Mouse (Mus musculus): Measurements from ENCODE around the gene Tspan2. TPM values are rescaled to one million over a fixed set of nuclear protein-coding genes. Genes with fewer than 3 reads are reported as not detected.
A peak's percentile ranks its signal among the peaks of the same experiment; 100 is the strongest.

The Tspan2 gene
- polyA plus RNA-seq (2014; fragmentation: Nextera tagmentation; extraction: Ambion mirVana) = 31.3 and 34.8 TPM in 2 replicates

DNA sequence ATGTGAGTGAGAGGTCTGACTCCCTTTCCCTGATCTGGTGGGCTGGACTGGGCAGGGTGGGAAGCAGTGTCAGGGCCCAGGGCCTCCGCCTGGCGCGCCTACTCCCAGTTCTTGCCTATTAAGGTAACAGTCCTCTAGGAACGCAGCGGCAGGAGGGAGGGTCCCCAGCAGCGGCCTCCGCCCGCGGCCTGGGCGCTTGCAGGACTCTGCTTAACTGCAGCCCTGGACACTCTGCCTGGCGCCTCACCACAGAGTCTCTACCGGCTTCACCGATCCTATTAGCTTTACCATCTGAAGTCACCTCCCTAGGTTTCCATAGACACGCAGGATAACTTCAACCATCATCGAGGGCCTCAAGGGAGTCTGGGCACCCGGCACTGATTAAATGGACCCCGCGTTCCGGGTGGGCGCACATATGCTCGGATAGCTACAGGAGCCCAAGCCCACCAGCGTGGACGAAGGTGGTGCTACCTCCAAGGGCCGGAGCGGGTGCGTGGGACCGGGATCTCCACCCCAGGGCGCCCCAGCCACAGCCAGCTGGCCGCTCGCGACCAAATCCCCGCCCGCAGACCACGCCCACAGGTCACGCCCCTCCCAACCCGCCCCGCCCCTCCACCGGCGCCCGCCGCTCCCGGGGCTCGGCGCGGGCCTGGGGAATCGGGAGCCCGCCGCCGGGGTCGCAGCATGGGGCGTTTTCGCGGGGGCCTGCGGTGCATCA, at the start of gene Tspan2:
Gene Tspan2 (plus strand): TSS at position 217 of the 718 bp plus-strand sequence.
- Histone ChIP-seq H3K9ac (ENCODE audit: low read length) (peak within 1 kb of the TSS; percentile 89), H3K9me3 (ENCODE audit: control insufficient read depth, low read length) (no peaks in the 10 kb centered on the region), H3K4me1 (ENCODE audit: control insufficient read depth in 2 of 2, insufficient read depth in 2 of 2, low read length in 2 of 2) (peaks cover 13 to 41% of the 10 kb centered on the region in 2 experiments), H3K27ac (replicated peaks in 1 of 2; ENCODE audit: control insufficient read depth in 1 of 2, insufficient read depth in 1 of 2, low read depth in 2 of 2, low read length in 2 of 2) (peak within 1 kb of the TSS; percentile 96 to 97), H3K4me2 (ENCODE audit: low read length) (peak within 1 kb of the TSS; percentile 91), H3K4me3 (ENCODE audit: control insufficient read depth in 1 of 2, insufficient read depth in 1 of 2, low read depth in 1 of 2, low read length in 2 of 2) (peak within 1 kb of the TSS; percentile 90), H3K36me3 (ENCODE audit: control insufficient read depth, insufficient read depth, low read length) (no peaks in the 10 kb centered on the region), H3K27me3 (ENCODE audit: control insufficient read depth, insufficient read depth, low read length) (no peaks in the 10 kb centered on the region)
- WGBS = under 1% methylated on average over 53 of the region's 54 CpGs
- peak; percentile 86 for ATAC-seq (ENCODE audit: insufficient number of reproducible peaks, insufficient read depth, low FRiP score, low read depth)

- Histone ChIP-seq H3K4me2 (ENCODE audit: low read length) (no peak overlapping the region), H3K27ac (replicated peaks in 1 of 2; ENCODE audit: control insufficient read depth in 1 of 2, insufficient read depth in 1 of 2, low read depth in 2 of 2, low read length in 2 of 2) (no peak overlapping the region), H3K27me3 (ENCODE audit: control insufficient read depth, insufficient read depth, low read length) (no peaks in the 10 kb centered on the region), H3K36me3 (ENCODE audit: control insufficient read depth, insufficient read depth, low read length) (no peaks in the 10 kb centered on the region), H3K9ac (ENCODE audit: low read length) (no peak overlapping the region), H3K9me3 (ENCODE audit: control insufficient read depth, low read length) (no peaks in the 10 kb centered on the region), H3K4me3 (ENCODE audit: control insufficient read depth in 1 of 2, insufficient read depth in 1 of 2, low read depth in 1 of 2, low read length in 2 of 2) (no peak overlapping the region), H3K4me1 (ENCODE audit: control insufficient read depth in 2 of 2, insufficient read depth in 2 of 2, low read length in 2 of 2) (no peaks in the 10 kb centered on the region)
- 88% methylated on average over 5 of the region's 5 CpGs for WGBS
- ATAC-seq (ENCODE audit: insufficient number of reproducible peaks, insufficient read depth, low FRiP score, low read depth) = no peak
Observed at GRCm38 (mm10) chr3:102686861-102687260, 47.5 kb upstream of the Tspan2 start.

DNA sequence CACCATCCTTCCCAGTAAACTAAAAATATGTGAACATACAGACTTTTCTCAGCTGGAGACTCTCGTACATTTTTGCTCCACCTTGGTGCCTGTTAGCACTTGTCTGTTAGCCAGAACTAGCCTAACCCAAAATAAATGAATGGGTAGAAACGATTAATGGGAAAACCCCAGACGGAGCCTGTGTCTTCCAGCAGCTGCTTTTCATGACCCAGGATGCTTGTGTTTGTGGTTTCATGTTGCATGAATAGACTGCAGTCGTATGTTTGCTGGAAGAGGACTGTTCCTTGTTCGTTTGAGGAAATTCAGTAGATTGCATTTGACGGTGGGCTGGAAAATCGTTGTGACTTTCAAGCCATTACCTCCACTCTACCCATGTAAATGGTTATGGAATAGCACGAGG, 46.5 kb upstream of the Tspan2 start:
- Histone ChIP-seq H3K4me2 (ENCODE audit: low read length) (no peak overlapping the region), H3K36me3 (ENCODE audit: control insufficient read depth, insufficient read depth, low read length) (no peaks in the 10 kb centered on the region), H3K4me3 (ENCODE audit: control insufficient read depth in 1 of 2, insufficient read depth in 1 of 2, low read depth in 1 of 2, low read length in 2 of 2) (no peak overlapping the region), H3K9me3 (ENCODE audit: control insufficient read depth, low read length) (no peaks in the 10 kb centered on the region), H3K9ac (ENCODE audit: low read length) (no peak overlapping the region), H3K27ac (replicated peaks in 1 of 2; ENCODE audit: control insufficient read depth in 1 of 2, insufficient read depth in 1 of 2, low read depth in 2 of 2, low read length in 2 of 2) (no peak overlapping the region), H3K27me3 (ENCODE audit: control insufficient read depth, insufficient read depth, low read length) (no peaks in the 10 kb centered on the region), H3K4me1 (ENCODE audit: control insufficient read depth in 2 of 2, insufficient read depth in 2 of 2, low read length in 2 of 2) (no peaks in the 10 kb centered on the region)
- WGBS = 77% methylated on average over 8 of the region's 8 CpGs
- ATAC-seq (ENCODE audit: insufficient number of reproducible peaks, insufficient read depth, low FRiP score, low read depth) = no peak

DNA sequence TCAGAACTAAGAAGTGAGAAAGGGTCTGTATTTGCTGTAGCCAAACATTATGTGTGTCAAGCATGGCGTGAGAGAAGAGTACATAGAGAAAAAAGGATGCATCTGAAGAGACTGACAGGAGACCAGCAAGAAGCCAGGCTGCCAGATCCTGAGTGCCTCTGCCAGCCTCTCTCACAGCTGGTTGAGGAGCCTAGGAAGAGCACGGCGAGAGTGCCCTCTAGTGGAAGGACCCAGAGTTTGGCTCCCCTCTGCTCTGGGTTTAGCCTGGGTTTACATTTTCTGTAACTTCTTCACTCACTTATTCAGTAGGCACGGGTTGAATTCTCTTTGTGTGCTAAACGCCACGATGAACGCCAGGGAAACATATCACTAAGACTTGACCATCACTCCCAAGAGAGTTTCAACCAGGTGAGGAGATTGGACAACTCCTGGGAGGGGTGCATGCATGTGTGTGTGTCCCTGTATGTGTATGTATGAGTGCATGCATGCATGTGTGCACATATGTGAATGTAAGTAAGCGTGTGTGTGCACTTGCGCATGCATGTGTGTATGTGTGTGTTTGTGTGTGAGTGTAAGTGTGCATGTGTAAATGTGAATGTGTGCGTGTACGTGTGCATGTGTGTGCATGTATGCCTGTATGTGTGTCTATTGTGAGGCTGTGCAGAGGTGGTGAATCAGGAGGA, 42.4 kb upstream of the Tspan2 start:
- no peaks in the 10 kb centered on the region for H3K4me1 ChIP-seq (ENCODE audit: control insufficient read depth in 2 of 2, insufficient read depth in 2 of 2, low read length in 2 of 2)
- H3K4me2 ChIP-seq (ENCODE audit: low read length) = no peak overlapping the region
- no peak overlapping the region for H3K4me3 ChIP-seq (ENCODE audit: control insufficient read depth in 1 of 2, insufficient read depth in 1 of 2, low read depth in 1 of 2, low read length in 2 of 2)
- ATAC-seq (ENCODE audit: insufficient number of reproducible peaks, insufficient read depth, low FRiP score, low read depth) = peak; percentile 43; the same call in 1 of the 2 replicates
- no peaks in the 10 kb centered on the region for H3K36me3 ChIP-seq (ENCODE audit: control insufficient read depth, insufficient read depth, low read length)
- H3K27ac ChIP-seq (replicated peaks in 1 of 2; ENCODE audit: control insufficient read depth in 1 of 2, insufficient read depth in 1 of 2, low read depth in 2 of 2, low read length in 2 of 2) = no peak overlapping the region
- no peaks in the 10 kb centered on the region for H3K9me3 ChIP-seq (ENCODE audit: control insufficient read depth, low read length)
- WGBS = 35% methylated on average over 11 of the region's 11 CpGs
- H3K27me3 ChIP-seq (ENCODE audit: control insufficient read depth, insufficient read depth, low read length) = no peaks in the 10 kb centered on the region
- no peak overlapping the region for H3K9ac ChIP-seq (ENCODE audit: low read length)

DNA sequence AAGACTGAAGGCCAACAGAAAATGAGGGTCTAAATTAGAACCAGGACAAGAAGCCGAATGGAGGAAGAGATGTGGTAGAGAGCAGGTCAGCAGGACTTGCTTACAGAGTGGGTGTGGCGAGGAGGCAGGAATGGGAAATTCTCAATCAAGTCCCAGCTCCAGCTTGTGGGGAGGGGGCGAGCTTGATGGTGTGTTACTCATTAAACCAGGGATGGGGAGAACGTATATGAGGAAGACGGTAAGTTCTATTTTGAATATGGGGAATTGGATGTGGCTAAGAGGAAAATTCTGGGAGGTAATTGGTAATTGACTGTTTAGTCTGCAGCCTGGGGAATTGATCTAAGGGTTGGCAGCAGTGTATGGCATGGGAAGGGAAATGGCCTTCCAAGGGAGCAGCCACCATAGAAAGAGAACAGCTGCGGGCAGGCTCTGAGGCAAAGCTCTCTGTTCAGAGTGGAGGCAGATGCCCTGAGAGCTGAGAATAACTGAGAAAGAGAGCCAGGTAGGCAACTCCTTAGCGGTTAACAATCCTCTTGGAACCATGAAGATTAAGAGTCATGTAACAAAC, 41.5 kb upstream of the Tspan2 start:
- no peaks in the 10 kb centered on the region for H3K4me1 ChIP-seq (ENCODE audit: control insufficient read depth in 2 of 2, insufficient read depth in 2 of 2, low read length in 2 of 2)
- H3K9me3 ChIP-seq (ENCODE audit: control insufficient read depth, low read length) = no peaks in the 10 kb centered on the region
- WGBS = 80% methylated on average over 7 of the region's 7 CpGs
- H3K27ac ChIP-seq (replicated peaks in 1 of 2; ENCODE audit: control insufficient read depth in 1 of 2, insufficient read depth in 1 of 2, low read depth in 2 of 2, low read length in 2 of 2) = no peak overlapping the region
- ATAC-seq (ENCODE audit: insufficient number of reproducible peaks, insufficient read depth, low FRiP score, low read depth) = no peak
- no peak overlapping the region for H3K4me3 ChIP-seq (ENCODE audit: control insufficient read depth in 1 of 2, insufficient read depth in 1 of 2, low read depth in 1 of 2, low read length in 2 of 2)
- no peak overlapping the region for H3K9ac ChIP-seq (ENCODE audit: low read length)
- no peak overlapping the region for H3K4me2 ChIP-seq (ENCODE audit: low read length)
- H3K36me3 ChIP-seq (ENCODE audit: control insufficient read depth, insufficient read depth, low read length) = no peaks in the 10 kb centered on the region
- no peaks in the 10 kb centered on the region for H3K27me3 ChIP-seq (ENCODE audit: control insufficient read depth, insufficient read depth, low read length)

DNA sequence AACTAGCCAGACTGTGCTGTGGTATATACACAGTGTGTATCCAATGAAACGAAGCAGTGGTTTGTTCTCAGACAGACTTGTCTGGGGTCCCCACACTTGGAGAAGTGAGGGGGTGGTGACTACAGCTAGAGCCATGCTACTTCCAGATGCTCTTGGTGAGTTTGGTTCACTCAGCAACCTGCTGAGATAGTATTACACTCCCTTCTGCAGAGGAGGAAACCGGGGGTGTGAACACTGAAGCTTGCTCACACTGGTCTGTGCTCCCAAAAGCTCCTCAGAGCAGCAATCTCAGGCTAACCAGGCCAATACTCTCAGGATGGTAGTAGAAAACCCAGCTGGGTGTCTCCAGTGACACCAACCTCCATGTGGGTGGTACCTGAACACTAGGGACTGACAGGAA, 36.2 kb upstream of the Tspan2 start:
- no peak for ATAC-seq (ENCODE audit: insufficient number of reproducible peaks, insufficient read depth, low FRiP score, low read depth)
- no peak overlapping the region for H3K4me3 ChIP-seq (ENCODE audit: control insufficient read depth in 1 of 2, insufficient read depth in 1 of 2, low read depth in 1 of 2, low read length in 2 of 2)
- H3K27ac ChIP-seq (replicated peaks in 1 of 2; ENCODE audit: control insufficient read depth in 1 of 2, insufficient read depth in 1 of 2, low read depth in 2 of 2, low read length in 2 of 2) = no peak overlapping the region
- H3K4me2 ChIP-seq (ENCODE audit: low read length) = no peak overlapping the region
- H3K27me3 ChIP-seq (ENCODE audit: control insufficient read depth, insufficient read depth, low read length) = no peaks in the 10 kb centered on the region; the same call in 1 of the 2 replicates
- H3K9me3 ChIP-seq (ENCODE audit: control insufficient read depth, low read length) = no peaks in the 10 kb centered on the region
- H3K9ac ChIP-seq (ENCODE audit: low read length) = no peak overlapping the region
- H3K36me3 ChIP-seq (ENCODE audit: control insufficient read depth, insufficient read depth, low read length) = no peaks in the 10 kb centered on the region
- WGBS = 68% methylated on average over 2 of the region's 2 CpGs
- peaks cover 0 to 3% of the 10 kb centered on the region in 2 experiments; a peak in 1 of 4 replicates for H3K4me1 ChIP-seq (ENCODE audit: control insufficient read depth in 2 of 2, insufficient read depth in 2 of 2, low read length in 2 of 2)

DNA sequence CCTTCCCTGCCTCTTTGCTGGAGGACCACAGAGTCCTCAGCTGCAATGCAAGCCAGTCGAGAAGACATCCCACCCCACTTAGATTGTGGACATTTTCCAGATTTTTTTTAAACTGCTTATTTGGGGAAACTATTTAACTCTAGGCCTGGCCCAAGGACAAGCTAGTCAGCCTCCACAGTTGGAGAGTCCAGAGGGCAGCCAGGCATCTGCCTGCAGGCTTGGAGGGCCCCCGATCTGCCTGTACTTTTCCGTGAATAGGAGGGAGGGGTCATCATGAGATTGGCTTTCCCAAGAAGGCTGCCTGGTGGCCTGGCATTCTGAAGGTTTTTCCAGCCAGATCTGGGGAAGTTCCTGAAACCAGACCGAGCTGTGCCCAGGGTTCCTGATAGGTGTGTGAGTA, 33.0 kb upstream of the Tspan2 start:
- no peak for ATAC-seq (ENCODE audit: insufficient number of reproducible peaks, insufficient read depth, low FRiP score, low read depth)
- peaks cover 0 to 3% of the 10 kb centered on the region in 2 experiments; a peak in 1 of 4 replicates for H3K4me1 ChIP-seq (ENCODE audit: control insufficient read depth in 2 of 2, insufficient read depth in 2 of 2, low read length in 2 of 2)
- no peaks in the 10 kb centered on the region; the same call in 1 of the 2 replicates for H3K27me3 ChIP-seq (ENCODE audit: control insufficient read depth, insufficient read depth, low read length)
- no peak overlapping the region for H3K27ac ChIP-seq (replicated peaks in 1 of 2; ENCODE audit: control insufficient read depth in 1 of 2, insufficient read depth in 1 of 2, low read depth in 2 of 2, low read length in 2 of 2)
- 53% methylated on average over 4 of the region's 4 CpGs for WGBS
- H3K9me3 ChIP-seq (ENCODE audit: control insufficient read depth, low read length) = no peaks in the 10 kb centered on the region
- no peaks in the 10 kb centered on the region for H3K36me3 ChIP-seq (ENCODE audit: control insufficient read depth, insufficient read depth, low read length)
- H3K4me2 ChIP-seq (ENCODE audit: low read length) = no peak overlapping the region
- H3K9ac ChIP-seq (ENCODE audit: low read length) = no peak overlapping the region
- H3K4me3 ChIP-seq (ENCODE audit: control insufficient read depth in 1 of 2, insufficient read depth in 1 of 2, low read depth in 1 of 2, low read length in 2 of 2) = no peak overlapping the region

Data from heart, embryonic 14.5 days (tissue).